Mouse (Mus musculus) midbrain, embryonic 11.5 days (tissue): ENCODE data around the gene Tead4. TPM values are rescaled to one million over a fixed set of nuclear protein-coding genes. Genes with fewer than 3 reads are reported as not detected.

Experiments used
- ATAC-seq: fragments of 200-750 bp; cut with Nextera tagmentation; 2 replicates; pipeline ENCODE4 v1.8.0; 2017; ENCODE audit warnings: moderate TSS enrichment, moderate library complexity; ENCODE audit not compliant: low FRiP score
- DNase-seq: peaks from one replicate; pipeline ENCODE4 v3.0.0; 2015; ENCODE audit warnings: low spot score; ENCODE audit errors: missing footprints
- H3K27ac ChIP-seq: fragments of 300-500 bp; sonication (generic); 2 replicates; pipeline ENCODE4 v1.5.1; 2014; ENCODE audit warnings: low read depth, low read length
- H3K27me3 ChIP-seq: fragments of 300-500 bp; sonication (generic); 2 replicates; pipeline ENCODE4 v1.6.1; 2014; ENCODE audit warnings: mild to moderate bottlenecking, low read length, moderate library complexity, mixed read lengths; ENCODE audit not compliant: control insufficient read depth, insufficient read depth
- H3K36me3 ChIP-seq: fragments of 300-500 bp; sonication (generic); 2 replicates; pipeline ENCODE4 v1.6.1; 2014; ENCODE audit warnings: mild to moderate bottlenecking, low read length, moderate library complexity, mixed read lengths; ENCODE audit not compliant: control insufficient read depth, insufficient read depth
- H3K4me1 ChIP-seq: fragments of 300-500 bp; sonication (generic); 2 replicates; pipeline ENCODE4 v1.6.1; 2014; ENCODE audit warnings: low read length; ENCODE audit not compliant: control insufficient read depth, insufficient read depth
- H3K4me2 ChIP-seq: fragments of 300-500 bp; sonication (generic); 2 replicates; pipeline ENCODE4 v1.6.1; 2014; ENCODE audit warnings: mild to moderate bottlenecking, moderate library complexity
- H3K4me3 ChIP-seq: fragments of 300-500 bp; sonication (generic); 2 replicates; pipeline ENCODE4 v1.5.1; 2014; ENCODE audit warnings: low read depth, low read length
- H3K9ac ChIP-seq: fragments of 300-500 bp; sonication (generic); 2 replicates; pipeline ENCODE4 v1.6.1; 2014; ENCODE audit warnings: low read length
- H3K9me3 ChIP-seq: fragments of 300-500 bp; sonication (generic); 2 replicates; pipeline ENCODE4 v1.6.1; 2016; ENCODE audit warnings: low read length; ENCODE audit not compliant: control insufficient read depth
- WGBS: fragments of 180-500 bp; shearing (Covaris S2); extraction: QIAGEN DNeasy Blood & Tissue Kit; methylation state at CpG from one replicate; pipeline ENCODE4 v1.1.7; 2014; 5-methylcytosine and 5-hydroxymethylcytosine counted together
- polyA plus RNA-seq: library from polyadenylated mRNA; unstranded; fragments of >200 nt; fragmentation: Nextera tagmentation; extraction: Ambion mirVana; gene quantifications from 2 replicates; pipeline ENCODE4 v1.2.1, GENCODE M21; 2014

Tead4 gene
- polyA plus RNA-seq, 1 experiment from 2014 or later = 1.7 TPM

DNA sequence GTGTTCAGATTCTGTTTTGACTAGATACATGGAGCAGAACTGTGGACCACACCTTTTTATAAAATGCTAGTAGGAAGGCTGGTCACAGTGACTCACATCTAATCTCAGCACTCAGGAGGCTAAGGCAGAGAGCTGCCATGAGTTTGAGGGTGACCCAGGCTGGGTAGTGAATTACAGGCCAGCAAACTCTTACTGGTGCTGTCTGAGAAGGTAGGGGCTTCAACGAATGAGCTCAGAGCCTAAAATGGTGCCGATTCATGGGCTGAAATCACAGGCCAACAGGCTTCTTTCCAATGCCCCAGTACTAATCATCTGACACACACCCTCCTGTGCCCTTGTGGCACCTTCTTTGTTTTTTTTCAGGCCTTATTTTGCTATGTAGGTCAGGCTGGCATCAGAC is 121.9 kb downstream of the Tead4 start:
- Histone ChIP-seq H3K4me1 (no peaks in the 10 kb centered on the region), H3K36me3 (no peaks in the 10 kb centered on the region), H3K27ac (no peak overlapping the region), H3K9ac (no peak overlapping the region), H3K27me3 (no peaks in the 10 kb centered on the region), H3K4me2 (no peak overlapping the region), H3K9me3 (no peaks in the 10 kb centered on the region), H3K4me3 (no peak overlapping the region)
- ATAC-seq = no peak
- 90% methylated on average over 2 of the region's 2 CpGs for WGBS
- no peak for DNase-seq

Other genes with a start within 250 kb of the Tead4 start
- 32.7 and 44.1 TPM in 2 replicates for gene Tspan9, start 157.2 kb downstream of the Tead4 start, polyA plus RNA-seq
- gene Tulp3, start 55.0 kb upstream of the Tead4 start, polyA plus RNA-seq = 14.5 and 15.5 TPM in 2 replicates
- gene Rhno1, start 62.1 kb upstream of the Tead4 start, polyA plus RNA-seq = 176 and 178 TPM in 2 replicates
- 49.8 and 55.3 TPM in 2 replicates for gene Foxm1, start 62.1 kb upstream of the Tead4 start, polyA plus RNA-seq
- gene Tex52, start 74.6 kb upstream of the Tead4 start, polyA plus RNA-seq = 0.25 and 0.44 TPM in 2 replicates
- gene Gm44596, start 74.7 kb upstream of the Tead4 start, polyA plus RNA-seq = not detected in 2 replicates
- gene Nrip2, start 98.5 kb upstream of the Tead4 start, polyA plus RNA-seq = 2.2 and 2.7 TPM in 2 replicates
- 26.3 and 27.2 TPM in 2 replicates for gene Itfg2, start 124.1 kb upstream of the Tead4 start, polyA plus RNA-seq
- gene Fkbp4, start 137.9 kb upstream of the Tead4 start, polyA plus RNA-seq = 559 and 584 TPM in 2 replicates
- gene Pzp, start 225.9 kb upstream of the Tead4 start, polyA plus RNA-seq = not detected in 2 replicates